Mouse (Mus musculus) cerebellum, adult 9-11 months (tissue): Measurements from ENCODE around the gene Ebf3.

Experiments
- DNase-seq: peaks from one replicate; pipeline ENCODE4 v3.0.0; 2022

The Ebf3 gene

DNA sequence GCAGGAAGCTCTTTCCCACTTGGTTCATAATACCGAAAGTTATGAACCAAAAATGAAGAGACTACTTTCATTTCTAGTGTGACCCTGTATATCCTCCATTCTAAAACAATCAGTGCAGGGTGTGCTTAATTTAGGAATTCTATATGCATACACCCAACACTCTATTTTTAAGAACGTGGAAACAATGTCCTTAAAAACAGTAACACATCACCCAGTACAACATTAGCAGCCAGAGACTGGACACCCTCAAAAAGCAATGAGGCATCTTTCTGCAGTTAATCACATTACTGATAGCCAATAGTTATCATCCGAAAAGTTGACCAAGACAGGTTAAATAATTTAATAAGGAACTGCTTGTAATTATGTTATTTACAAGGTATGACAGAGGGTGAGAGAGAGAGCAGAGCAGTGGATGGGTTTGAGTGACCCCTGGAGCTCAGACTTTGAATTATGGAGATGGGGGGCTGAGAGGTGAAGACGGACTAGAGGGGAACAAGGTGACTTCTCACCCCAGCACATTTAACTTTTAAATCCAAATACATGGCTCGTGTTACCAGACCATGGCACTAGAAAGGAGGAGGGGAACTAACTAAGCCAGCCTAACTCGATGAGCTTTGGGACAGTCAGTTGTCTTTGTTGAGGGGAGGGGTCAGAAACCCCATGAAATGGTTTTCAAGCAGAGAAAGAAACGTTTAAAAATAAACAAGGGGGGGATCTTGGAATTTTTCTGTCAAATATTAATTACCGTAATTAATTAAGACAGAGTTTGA, 2.7 kb downstream of the Ebf3 start:
- DNase-seq = no peak

DNA sequence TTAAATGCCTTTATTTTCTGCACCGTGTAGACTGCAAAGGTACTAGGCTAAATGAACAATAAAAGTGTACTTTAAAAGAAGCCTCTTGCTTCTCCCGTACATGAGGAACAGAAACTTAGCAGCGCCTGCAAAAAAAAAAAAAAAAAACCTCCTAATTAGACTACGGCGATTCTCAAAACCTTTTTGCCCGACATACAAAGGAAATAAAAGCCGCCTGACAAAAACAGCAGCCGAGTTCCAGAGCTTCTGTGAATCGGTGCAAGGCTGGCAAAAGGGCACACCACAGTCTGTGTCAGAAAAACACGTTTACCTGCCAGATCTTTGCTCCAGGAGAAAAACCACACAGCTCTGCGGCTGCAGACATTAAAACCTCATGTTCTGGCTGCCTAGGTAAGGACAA, 3.4 kb downstream of the Ebf3 start:
- no peak for DNase-seq

DNA sequence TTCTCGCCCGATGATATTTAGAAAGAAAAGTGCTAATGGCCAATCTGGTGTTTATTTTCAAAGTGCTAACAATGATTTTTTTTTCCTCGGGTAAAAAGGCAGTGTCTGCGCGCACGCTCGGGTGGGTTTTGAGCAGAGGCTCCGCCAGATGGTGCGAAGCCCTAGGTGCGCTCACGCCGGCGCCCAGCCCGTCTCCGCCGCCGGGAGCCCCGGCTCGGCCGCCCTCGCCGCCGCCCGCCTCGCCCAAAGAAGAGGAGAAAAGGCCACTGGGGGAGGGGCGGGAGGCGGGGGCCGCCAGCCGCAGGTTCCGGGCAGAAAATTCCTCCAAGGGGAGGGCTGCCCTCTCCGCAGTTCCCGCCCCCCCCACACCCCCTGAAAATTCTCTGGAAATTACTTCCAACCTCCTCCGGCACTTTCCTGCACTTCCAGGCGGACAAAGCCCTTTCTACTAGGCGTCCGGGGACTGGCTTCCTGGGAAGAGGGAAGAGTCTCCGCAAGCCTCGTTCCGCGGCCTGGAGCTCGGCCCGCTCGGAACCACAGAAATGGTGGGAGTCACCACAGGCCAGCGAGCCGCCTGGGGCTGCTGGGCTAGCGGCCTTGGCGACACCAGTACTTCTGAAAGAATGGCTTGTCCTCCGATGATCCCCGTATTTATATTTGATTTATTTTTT, 4.0 kb downstream of the Ebf3 start:
- DNase-seq = no peak

DNA sequence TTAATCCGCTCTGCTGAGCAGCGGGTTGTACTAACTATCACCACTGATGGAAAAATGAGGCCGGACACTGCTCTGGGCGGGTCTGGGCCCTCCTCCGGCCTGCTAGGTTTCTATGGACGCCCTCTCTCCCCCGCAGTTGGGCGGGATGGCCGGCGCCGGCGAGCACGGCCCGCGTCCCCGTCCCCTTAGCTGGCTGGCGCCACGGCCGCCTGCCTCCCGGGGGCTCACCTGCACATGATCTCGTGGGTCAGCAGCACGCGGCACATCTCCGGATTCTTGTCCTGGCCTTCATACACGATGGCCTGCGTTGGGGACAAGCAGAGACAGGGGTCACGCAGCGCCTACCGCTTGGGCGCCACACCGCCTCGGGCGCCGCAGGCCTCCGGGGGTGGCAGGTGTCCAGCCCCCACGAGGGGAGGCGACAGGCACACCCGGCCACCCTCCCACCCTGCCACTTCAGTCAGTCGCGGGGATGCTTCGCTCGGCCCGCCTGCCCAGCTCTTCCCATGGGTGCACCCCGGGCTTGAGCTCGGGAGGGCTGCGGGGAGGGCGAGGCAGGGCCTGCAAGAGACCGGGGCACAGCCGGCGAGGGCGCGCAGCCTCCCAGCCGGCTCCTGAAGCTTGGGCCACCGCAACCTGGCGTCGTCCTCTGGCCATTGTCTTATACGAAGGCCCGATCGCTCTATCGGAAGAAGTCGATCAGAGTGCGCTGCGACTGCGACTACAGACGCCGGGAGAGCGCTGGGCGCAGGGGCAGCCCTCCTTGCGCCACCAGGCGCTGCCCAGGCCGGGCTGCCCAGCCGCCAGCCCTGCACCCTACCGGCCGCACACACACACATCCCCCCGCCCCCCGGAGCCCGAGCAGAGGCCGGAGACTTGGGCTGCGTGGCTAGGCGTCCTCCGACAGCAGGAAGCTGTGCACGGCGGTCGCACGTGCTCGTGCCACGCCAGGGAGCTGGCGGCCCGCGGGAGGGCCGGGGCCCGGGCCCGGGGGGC, 4.9 kb downstream of the Ebf3 start:
- DNase-seq = no peak

DNA sequence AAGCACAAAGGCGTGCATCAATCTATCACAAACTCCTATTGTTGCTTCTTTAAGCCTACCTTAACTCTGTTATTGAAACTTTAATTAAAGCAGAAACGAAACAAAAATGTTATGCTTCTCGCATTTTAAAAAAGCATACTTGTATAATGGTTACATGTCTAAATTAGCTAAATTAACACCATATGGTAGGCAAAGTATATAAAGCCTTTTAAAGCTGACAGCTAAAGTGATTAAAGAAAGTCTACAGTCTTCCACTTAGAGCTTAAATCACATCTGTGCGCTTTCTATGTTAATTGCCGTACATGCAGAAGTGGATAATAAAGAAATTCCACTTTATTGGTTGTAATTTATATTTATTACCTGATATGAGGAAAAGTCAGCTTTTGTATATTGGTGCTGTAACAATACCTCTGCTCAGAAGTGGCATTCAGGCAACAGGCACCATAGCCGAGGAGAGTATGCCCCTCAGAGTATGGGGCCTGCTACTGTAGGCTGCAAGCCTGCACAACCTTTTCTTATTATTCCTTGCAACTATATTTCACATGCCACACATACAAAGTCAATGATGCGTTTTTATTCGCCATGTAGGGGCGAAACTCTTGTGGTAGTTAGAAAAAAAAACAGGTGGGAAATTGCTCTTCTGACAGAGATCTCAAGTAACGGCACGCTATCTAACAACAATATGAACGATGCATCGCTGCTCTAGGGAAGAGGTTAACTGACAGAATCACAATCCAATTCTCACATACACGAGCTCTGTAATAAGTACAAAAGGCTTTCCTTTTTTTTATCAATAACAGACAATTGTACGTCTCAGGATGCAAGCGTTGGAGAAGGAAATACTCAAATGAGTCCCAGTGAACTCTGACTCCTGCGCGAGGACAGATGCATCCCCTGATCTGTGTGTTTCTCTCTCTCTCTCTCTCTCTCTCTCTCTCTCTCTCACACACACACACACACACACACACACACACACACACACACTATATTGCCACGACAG, 5.9 kb downstream of the Ebf3 start:
- no peak for DNase-seq

DNA sequence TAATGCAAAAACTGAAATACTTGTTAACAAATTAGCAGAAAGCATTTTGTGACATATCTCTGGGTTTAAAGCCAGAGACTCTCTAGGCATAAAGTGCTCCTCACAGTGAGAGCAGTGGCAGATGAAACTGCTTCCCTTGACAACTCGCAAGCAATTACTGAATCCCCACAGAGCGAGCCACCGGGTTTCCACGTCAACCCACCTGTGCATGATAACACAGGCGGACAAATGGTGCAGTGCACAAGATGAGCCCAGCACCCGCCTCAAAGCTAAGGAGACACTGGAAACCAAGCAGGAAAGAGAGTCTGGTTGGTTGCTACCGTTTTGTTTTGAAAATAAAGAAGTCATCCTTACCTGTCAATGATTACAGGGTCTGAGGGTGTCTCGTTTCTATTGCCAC, 7.1 kb downstream of the Ebf3 start:
- no peak for DNase-seq

DNA sequence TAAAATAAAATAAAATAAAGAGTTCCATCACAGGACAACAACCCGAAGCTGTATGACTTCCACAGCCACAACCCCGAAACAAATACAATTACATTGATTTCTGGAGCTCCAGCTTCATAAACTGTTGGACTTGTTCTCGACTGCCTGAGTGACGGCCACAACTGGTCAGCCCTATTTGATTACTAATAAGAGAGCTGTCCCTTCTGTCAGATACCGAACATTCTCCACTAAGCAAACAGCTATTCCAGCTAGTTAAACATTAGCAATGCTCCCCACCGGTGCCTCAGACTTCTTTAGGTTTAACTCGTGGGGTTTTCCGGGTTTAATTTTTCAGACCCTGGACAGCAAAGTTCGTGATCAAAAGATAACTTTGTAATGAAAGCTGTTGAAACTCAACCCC, 8.1 kb downstream of the Ebf3 start:
- no peak for DNase-seq

DNA sequence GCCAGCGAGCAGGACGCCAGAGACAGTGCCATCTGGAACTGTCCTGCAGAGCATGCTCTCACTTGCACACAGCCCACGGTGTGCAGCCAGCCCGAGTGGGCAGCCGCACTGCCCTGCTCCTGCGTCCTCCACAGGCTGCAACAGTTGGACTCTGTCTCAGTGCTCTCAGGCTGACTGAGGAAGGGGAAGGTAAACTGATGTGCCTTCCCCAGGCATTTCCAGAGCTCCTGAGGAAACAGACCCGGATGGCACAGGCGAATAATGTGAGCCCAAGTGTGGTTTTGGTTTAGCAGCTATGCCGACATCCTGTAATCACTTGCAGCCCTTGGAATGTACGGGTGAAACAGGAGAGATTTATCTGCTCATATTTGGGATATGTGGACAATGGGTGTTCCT, 10.5 kb downstream of the Ebf3 start:
- no peak for DNase-seq

DNA sequence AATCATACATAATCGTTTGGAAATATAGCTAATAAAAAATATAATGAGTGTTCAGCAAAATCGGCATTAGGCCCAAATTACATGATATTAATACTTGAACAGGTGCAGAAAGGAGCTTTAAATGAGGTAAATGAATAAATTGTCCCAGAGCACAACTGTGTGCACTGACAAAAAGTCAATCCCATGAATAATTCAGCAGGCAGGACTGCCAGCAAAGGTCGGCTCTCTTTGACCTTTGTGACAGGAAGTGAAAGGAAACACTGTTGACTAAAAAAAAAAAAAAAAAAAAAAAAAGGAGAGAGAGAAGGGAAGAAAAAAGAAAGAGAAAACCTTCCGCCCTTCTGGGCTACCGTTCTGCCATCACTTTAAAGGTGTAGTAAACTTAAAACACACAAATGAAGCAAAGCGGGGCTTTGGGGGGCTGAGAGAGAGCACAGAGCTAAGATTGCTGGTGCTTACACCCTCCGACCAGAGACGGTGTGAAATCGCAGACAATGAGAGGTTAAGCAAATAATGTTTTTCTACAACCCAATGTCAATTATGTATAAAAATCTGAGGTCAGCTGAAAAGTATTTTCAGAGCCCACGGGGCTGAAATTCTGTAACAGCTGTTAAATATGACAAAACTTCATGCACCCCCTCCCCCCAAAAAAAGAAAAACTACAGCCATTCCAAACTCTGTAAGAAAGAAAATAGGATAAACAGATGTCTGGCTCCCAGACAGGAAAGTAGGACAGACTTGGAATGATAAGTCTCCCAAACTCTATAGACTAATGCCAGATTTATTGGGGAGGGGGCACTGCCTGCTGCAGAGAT, 11.1 kb downstream of the Ebf3 start:
- no peak for DNase-seq

DNA sequence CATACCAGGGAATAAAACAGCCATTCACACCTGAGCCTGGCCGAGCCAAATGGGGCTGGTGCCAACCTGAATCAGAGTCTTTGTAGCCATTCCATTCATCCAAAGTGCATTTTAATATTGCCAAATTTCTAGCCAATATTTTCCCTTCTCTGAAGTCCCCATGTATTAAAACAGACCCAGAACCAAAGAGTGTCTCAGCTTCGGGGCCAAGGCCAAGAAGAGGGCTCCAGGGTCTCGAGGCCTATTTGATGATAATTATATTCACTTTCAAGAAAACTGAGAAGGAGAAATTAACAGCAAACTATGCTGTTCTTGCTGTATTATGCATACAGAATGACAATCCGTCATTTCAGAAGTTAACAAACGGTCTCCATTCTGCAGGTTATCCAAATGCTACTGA, 12.1 kb downstream of the Ebf3 start:
- no peak for DNase-seq

DNA sequence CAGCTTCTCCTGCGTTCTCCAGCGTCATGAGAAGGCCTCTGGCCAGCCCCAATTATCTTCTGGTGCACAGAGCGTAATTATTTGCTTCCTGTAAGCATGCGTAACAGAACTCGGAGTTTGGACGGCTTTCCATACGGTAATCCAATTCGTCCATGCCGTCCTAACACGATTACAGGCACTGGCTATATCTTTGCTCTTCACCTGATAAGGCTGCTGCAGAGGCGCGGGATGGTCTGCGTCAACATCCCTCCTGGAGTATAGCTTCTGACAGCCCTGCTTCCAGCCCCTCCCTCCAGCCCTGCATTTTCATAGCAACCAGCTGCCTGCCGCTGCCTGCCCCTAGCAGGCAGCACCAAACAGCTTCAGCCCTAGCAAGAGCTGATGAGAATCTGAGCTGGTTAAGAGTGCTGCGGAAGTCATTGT, 12.9 kb downstream of the Ebf3 start:
- DNase-seq = no peak

DNA sequence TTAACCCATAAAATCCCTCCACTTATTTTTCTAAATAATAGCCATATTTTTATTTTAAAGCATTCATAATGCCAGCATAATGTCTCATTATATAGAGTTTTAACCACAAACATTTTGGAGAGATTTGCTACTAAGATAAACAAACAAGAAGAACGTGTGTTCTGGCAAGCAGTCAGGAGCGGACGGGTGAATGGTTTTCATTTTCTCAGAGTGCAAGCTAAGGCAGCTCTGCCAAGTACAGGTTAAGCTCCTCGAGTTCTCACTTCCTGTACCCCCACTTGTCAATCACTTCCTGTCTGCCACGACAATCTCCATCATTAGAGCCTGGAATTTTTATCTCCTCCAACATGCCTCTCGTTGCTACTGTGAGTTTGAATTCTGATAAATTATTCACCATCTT, 13.4 kb downstream of the Ebf3 start:
- no peak for DNase-seq

DNA sequence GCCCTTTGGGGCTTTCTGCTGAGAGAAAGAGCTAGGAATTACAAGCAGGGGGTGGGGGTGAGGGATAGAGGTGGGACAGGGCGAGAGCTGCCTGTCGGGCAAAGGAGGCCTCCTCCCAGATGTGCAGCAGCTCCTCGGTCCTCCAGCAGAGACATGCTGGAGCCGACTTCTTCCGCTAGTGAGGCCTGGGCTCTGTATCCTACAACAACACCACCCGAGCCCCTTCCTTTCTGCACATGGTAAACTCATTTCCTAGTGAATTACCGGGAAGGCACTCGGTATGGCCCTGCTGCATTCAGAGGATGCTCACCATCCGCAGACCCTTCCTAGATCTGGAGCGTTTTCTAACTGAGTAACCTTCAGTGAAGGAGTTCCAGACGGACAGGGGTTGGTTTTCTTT, 14.1 kb downstream of the Ebf3 start:
- no peak for DNase-seq

DNA sequence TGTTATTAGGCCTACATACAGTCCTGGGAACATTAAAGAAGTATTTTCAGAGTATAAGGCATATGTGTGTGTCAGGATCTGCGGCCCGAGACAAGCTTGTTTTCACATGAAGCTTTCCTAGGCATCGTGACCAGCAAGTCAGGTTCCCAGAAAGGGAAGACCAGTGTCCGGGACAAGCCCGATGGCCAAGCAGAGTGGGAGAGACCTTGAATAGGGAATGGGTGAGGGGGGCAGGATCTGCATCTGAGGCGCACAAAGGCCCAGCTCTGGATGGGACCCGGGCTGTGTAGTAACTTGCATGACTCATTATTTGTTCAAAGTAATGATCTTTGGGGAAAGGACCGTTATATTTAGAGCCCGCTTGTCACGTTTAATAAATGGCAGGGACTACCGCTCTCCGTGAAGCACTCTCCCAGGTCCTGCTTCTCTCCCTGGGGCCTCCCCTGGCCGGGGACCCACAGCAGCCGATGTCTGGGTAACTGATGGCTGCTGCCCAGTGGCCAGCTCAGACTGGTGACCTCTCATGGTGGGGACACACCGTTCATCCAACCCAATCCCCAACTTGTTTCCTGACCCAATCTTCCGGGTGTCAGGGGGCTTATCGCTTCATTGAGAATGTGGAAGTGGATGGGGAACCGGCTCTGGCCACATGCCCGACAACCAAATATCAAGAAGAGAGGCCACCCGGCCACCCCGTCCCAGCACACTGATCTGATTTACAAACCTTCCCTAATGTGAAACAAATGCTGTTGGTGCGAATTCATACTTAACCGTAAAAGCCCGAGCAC, 16.5 kb downstream of the Ebf3 start:
- no peak for DNase-seq

DNA sequence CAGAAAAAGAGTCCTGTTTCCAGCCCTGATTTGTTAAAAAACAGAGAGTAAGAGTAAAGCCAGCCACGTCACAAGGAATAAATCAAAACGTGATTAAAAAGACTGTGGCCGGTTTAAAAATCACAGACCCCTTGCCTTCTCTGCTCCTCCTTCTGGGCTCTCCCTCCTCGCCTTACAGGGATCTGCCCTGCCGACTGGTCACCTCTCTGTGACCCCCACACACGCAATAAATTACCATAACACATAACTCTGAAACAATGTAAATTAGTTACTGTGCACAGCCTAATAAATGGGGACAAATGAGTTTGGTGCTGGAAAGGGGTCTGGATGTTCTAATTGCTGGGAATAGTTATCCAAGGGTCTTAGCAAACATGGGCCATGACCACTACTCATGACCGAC, 17.1 kb downstream of the Ebf3 start:
- DNase-seq = no peak

DNA sequence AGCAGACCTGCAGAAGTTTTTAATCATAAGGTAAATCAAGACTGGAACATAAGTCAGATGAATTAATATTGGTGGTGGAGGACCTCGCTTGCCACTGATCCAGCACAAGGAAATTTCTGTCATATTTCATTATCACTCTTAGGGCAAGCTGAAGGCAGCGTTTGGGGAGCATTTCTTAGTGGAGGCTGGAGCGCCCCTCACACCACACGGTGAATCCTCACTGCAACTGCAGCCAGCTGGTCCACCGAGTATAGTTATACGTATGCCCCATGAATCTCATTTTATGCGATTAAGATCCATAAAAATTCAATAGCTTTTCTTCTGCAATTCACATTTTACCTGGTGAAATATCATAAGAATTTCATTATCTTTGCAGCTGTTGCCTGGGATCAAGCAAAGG, 18.6 kb downstream of the Ebf3 start:
- no peak for DNase-seq

DNA sequence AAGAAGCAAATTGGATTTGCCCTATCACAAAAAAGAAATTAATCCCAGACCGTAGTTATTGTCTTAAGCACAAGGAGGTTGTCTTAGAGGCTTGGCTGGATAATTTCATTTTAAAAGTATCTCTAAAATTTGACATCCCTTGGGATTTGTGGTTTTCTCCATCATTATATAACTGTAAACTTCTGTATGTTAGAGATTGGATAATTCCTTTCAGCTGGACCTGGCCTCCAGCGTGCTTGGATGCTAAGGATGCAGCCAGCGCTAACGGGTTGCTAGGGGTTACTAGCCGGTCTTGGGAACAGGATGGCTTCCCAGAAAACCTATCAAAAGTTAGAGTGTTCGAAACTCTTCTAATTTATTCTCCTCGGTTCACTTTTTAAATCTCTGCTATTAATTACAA, 19.8 kb downstream of the Ebf3 start:
- DNase-seq = no peak

DNA sequence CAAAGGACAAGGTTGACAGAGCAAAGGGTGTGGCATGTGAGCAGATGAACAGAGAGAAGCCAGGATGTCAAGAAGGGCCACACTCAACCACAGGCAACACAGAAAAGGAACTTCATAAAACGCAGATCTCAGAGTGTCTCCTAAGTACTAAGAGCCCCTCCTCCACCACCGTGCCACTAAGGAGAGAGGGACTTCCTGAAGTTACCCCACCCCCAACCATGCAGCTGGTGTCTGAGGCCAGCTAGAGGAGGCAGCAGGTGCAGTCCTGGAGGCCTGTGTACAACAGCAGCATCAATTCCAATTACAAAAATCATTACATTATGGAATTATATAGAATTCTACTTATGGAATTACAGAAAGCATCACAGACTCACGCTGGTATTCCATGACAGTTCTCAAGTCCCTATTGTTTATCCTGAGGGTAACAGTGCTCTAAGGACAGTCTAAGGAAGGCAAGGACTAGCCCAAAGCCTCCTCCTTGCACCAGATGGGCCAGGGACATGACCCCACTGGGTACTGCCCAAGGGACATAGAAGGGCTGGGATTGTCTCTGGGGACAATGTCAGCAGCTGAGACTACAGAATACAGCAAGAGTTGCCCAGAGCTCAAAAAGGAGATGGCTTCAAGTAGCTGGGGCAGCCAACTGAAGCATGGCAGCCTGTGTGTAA, 24.8 kb downstream of the Ebf3 start:
- DNase-seq = no peak

DNA sequence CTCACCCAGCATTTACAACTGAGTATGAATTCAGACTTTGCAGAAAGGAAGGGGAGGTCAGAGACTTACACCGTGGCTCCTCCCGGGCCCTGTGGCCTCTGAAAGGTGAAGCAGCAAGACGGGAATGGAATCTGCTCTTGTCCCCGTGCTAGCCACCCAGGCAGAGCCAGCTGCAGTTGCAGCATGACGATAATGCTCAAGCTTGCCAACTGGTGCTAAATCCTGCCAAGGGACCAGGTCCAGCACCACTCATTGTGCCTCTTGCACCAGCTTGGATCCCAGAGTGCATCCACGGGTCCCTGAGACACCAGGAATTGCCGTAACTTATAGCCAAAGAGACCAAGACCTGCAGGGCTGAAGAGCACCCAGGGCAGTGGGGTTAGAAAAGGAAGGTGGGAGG, 36.1 kb downstream of the Ebf3 start:
- DNase-seq = no peak

DNA sequence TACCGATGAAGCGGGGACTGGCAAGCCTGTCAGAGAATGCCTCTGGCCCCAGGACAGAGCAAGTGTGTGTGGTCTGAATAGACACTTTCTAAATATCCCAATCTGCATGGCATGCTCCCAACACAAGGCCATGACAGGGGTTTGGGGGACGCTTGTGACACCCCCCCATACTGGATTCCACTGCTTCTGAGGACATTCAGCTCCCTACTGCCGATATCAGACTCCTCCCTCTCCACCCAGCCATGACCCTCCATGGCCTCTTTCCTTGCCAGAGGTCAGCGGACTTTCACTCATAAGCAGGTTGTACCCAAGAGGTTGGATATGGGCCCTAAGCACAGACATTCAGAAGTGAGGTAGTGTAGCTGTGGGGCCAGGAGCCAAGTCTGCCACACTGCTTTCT, 36.5 kb downstream of the Ebf3 start:
- DNase-seq = no peak
